Mouse (Mus musculus) adrenal gland (tissue): ENCODE data around the gene Mast4.

Source experiments
- intact Hi-C: fragments of 180-260 bp; cut with DNase I; formaldehyde crosslinking; loops from one replicate; pipeline ENCODE4 v1.15.1; 2025

The Mast4 gene

DNA sequence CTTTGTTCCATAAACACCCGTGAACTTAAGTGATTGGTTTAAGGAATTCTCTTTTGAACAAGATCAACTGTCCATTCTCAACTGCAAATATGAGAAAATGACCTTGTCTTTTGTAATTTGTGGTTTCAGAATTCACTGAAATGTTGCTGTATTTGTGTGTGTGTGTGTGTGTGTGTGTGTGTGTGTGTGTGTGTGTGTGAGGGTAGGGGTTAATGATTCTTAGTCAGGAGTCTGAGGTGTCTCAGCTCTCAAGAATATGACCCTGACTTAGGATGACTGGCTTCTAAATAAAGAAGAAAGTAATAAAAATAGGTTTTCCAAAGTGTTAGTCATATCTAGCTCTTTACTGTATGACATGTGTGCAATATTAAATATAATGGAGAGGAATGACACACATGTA lies 607.4 kb downstream of the Mast4 start:
- intact Hi-C loops: no loop called here

DNA sequence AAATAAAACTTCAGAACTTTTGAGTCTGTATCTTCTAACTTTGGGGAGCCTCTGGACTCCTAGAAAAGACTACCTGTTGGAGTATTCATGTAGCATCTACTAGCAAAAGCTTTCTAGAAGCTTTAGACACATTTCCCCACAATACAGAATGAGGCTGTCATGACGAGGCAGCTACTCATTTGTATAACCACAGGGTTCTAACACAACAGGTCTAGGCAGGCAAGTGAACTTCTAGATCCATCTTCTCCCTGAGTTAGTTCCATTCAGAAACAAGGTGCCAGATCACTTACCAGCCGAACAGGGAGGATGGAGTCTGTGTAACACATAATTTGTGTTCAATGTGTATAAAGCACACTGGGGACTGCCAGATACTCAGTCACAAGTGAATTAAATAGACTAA lies 608.4 kb downstream of the Mast4 start:
- intact Hi-C loops: no loop called here

DNA sequence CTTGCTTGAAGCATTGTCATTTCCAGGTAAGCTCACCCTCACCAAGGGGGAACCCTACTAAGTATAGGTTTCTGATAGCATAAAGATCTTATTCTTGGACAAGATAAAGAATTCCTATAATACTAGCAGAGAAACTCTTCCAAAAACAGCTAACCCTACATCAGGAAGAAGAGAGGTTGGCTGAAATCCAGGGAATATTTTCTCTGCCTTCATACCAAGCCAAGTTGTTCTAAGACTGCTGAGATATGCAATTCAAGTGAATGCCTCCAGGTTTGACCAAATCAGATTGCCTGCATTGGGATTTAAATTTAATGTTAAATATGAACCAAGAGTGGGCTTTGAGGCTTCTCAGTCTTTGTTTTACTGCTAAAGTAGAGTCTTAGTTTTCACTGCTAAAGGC lies 608.9 kb downstream of the Mast4 start:
- intact Hi-C loops: no loop called here

DNA sequence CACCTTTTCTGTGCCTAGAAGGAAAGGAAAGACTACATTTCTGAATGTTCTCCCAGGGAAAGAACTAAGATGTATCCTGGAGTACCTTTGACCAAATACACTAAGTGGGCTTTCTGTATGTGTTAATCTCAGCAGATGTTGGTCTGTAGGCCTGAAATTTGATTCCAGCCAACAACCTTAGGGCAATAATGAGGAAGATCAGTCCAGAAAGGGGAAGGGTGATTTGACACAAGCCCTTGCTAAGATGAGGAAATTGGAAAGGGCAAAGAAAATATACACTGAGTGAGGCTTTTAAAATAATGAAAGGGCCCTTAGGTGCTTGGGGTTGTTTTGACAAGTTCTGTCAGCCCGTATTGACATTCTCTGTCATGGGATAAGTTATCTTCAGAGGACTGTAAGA lies 617.3 kb downstream of the Mast4 start:
- intact Hi-C loops: no loop called here

DNA sequence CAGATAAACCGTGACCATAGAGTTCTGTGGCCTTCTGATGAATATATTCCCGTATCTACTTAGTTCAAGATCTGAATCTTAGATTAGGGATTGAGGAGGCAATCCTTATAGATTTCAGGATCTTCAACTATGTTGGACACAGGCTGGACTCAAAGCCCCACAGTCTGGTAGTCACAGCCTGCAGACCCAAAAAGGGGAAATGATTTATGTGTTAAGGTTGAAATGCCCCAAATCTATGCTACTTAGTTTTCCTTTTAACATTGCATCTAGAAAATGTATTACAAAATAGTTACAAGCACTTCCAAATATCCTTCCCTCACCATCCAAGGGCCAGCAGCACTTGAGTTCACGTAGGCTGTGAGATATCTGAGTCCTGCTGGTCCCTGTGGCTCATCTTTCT lies 633.6 kb downstream of the Mast4 start:
- intact Hi-C loops: no loop called here

DNA sequence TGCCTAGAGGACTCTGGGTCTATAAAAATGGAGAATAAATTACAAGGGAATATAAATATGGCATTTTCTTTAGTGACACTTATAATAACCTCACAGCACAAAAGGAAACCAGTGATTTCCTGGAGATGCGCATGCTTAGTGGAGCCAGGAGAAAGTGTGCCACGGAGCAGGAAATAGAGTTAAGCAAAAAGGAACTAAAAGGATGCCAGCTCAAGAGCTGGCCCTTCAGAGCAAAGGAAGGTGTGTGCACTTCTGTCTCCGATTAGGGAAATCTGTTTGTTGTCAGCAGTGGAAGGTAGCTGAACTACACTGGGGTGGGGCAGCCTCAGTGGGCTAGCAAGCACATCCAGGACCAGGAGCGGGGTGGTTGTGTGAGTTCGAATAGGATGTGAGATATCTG lies 634.1 kb downstream of the Mast4 start:
- intact Hi-C loops: no loop called here

DNA sequence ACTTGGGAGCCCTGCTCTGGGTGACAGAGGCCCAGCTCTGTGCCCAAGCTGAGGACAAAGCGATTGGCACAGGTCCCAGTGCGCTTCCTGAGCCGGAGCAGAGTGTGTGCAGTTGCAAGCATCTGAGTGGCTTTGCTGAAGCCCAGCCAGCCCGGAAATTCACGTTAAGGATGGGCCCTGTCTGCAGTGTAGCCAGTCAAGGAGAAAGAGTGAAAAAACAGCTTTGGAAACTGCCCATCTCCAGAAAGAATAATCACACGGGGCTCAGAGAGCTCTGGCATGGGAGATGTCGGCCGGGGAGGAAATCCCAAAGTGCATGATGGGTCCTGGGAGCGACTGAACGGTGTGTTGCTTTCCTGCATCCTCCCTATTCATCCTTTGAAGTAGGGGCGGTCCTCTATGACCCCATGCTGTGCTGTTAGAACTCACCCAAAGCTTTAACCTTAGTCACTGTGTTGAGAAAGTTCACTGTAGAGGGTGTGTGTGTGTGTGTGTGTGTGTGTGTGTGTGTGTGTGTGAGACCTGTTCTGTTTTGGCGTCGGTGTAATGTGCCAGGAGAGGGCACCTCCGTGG lies 635.5 kb downstream of the Mast4 start:
- intact Hi-C loops: no loop called here

DNA sequence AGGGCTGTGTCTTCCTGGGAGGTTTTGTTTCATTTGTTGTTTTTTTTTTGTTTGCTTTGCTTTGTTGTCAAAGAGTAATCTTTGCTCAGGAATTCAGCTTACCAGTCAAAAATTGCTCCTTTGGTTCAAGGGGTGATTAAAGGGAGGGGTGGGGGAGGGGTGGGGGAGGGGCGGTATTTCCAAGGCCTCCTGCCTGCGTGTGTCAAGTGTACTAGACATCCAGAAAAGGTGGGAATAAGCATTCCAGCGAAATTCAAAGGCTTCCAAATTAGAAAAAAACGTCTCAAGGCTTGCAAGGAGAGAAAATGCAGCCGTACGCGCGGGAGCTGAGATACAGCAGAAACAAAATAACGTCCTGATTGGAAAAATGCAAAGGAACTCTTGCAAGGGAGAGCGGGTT lies 636.0 kb downstream of the Mast4 start:
- intact Hi-C loops: no loop called here

DNA sequence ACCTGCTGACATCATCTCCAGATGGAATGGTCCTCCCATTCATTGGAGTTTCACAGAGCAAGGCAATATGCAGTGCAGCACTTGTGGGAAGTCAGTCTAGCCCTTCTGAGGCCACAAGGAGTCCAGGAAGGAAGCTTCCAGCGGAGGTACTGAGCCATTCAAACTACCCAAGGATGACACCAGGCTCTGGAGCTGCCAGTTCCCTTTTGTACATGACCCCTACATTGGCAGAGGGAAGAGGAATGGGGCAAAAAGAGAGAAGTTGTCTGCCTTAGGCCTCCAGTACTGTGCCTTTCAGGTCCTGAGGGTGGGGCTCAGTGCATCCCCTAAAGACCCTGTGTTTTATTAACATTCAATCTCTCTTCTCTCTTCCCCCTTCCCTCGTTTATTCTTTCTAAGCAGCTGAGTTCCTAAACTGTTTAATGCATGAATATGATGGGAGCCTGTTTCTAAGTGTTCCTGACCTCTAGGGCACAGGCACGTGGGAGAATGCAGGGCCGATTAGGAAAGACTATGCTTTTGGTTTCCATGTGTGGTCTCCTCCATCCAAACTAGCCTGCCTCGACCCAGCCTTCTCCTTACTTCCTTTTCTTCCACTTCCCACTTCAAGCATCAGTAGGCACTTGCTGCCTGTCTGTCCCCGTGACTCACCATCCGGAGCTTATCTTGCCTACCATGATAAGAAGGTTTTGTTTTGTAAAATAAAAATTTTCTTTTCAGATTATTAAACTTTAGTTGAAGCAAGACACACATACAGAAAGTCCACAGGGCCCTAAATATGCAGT lies 639.0 kb downstream of the Mast4 start:
- intact Hi-C loops: no loop called here

DNA sequence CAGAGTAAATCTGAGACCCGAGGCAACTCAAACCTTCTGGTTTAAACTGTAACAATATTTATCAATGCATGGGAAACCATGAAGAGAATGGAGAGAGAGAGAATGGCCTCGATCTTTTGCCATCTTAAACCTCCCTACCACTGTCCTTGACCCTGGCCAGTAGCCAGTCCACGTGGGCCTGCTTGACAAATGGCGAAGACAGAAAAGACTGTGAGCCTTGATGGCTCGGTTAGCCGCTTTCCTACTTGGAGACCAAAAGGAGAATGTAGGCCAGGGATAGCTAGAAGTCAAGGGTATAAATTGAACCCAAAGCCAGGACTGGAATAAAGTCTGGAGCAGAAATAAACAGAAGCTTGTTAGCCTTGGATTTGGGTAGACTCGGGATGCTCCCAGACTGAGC lies 640.1 kb downstream of the Mast4 start:
- intact Hi-C loops: loop anchor here (5.0 kb wide), 1 partner anchor 48 kb away; no protein-coding TSS in a partner anchor

DNA sequence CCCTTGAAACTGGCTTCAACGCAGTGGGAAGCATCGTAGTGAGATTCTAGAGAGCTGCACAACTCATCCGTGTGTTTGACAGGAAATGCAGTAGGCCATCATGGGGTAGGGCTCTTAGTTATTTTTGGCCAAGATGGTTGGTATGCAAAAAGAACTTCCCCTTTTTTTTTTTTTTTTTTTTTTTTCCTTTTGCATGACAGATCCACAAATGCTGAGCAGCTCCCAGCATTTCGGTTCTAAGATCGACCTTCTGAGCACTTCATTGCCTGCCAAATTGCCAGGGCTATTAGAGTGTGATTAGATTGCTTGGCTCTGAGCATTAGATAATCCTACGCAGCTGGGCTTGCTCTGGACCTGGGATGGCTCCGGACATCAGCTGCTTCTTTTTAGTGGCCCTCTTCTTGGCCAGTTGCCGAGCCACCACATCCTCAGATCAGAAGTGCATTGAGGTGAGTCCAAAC lies 640.9 kb downstream of the Mast4 start, which contains the start of gene Cd180:
Cd180 (plus strand) TSS at position 218 of the 461 bp plus-strand sequence.
- intact Hi-C loops: loop anchor here (5.0 kb wide), 1 partner anchor 49 kb away; no protein-coding TSS in a partner anchor

DNA sequence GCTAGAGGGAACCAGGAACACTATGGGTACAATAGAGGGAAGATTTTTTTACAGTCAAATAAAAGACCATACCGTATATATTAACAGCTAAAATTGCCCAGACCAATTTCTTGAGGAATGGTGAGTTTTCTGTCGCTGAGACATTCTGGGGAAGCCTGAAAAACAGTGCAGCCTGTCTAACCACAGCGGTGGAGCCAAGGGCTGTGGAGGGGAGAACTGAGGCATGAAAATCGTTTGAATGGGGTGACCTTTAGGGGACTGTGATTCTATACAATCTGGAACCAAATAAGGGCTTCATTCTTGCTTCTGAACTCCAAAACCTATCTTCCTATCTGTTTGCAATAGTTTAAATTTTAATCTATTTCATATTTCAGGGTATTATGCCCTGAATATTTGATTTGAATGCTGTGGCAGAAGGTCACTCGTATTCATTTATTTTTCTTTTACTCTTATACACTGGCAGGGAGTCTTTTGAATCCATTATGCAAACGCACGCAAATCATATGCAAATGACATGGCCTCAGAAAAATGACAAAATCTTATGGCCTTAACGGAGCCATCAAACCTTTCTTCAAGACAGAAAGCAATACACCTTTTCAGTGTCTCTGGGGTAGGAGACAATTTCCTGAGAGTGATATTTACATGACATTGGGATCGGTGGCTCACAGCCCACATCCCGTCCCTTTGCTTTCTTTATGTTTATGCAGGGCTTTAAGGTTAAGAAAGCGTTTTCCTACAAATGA lies 642.7 kb downstream of the Mast4 start:
- intact Hi-C loops: loop anchor here (5.0 kb wide), 1 partner anchor 51 kb away; no protein-coding TSS in a partner anchor

DNA sequence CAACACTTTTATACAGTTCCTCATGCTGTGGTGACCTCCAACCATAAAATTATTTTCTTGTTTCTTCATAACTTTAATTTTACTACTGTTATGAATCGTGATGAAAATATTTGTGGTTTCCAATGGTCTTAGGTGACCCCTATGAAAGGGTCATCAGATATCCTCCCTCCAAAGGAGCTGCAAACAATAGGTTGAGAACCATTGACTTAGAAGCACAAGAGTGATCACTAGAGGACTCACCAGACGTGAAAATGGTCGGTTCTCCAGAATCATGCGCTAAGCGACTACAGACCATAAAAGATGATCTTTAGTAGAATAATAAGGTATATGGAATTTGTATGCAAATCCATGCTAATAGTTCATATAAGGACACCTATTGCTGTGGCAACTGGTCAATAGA lies 644.1 kb downstream of the Mast4 start:
- intact Hi-C loops: loop anchor here (5.0 kb wide), 1 partner anchor 52 kb away; no protein-coding TSS in a partner anchor

DNA sequence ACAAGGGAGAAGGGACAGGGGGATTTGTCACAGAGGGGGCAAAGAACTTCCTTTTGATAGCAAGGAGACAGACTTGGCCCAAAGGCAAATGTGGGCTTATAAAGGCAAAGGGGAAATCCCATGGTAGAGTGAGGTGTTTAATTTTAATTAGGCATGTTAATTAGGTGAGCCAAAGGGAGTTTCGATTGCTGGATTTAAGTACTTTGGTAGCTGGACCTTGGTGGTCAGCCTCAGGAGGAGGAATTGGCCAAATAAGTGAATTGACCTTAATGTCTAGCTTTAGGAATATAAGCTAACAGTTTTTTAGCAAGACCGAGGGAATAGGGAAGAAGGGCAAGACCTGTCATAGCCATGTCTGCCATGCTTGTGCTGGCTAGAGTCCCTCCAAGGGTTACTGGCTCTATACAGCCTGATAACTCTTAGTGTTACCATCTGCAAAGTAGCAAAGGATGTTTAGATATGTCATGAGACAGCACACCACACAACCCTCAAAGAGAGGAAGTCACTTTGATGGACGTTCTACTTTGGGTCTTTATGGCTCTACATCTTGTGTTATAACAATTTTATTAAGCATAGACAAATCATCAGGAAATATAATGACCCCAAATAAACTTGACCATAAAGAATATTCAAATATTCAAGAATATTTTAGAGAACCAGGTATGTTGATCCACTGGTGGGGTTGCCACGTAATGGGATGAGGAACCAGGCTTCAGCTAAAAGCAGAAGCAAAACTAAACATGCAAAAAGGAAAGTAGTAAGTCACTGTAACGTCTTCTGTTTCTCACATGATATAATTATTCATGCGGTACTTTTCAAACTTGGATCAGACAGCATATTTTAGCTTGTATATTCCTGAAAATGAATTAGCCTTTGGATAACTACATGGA lies 644.9 kb downstream of the Mast4 start:
- intact Hi-C loops: loop anchor here (5.0 kb wide), 1 partner anchor 53 kb away; no protein-coding TSS in a partner anchor

DNA sequence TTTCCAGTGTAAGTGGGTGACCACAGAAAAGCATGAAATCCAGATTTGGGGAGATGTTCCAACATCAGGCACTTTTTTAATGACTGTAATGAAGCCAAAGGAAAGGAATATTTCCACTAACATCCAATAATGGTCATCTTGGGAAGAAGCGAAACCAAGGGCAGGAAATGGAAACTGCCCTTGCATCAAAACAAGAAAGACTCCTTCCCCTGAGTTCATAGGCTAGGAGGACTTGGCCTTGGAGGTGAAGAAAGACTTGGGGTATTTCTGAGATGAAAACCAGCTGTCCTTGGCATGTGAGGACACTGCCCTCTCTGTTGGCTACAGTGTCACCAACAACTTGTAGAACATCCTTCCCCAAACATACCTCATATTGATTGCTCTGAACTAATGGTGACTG lies 646.2 kb downstream of the Mast4 start:
- intact Hi-C loops: no loop called here

DNA sequence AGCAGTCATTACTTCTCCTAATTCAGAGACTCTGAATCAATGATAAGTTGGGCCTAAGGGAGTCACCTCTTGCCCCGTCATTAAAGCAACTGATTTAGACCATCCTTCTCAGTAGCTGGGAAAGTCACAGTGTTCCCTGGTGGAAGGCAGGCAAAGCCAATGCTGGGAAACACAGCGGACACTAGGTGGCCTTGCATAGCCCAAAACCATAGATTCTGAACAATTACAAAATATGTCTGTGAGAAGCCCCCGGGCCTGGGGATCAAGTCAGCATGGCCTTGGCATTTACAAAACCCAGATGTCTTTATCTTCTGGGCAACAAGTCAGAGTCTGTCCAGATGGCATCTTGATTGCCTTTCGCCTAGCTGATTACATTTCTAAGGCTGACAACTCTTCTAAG lies 649.4 kb downstream of the Mast4 start:
- intact Hi-C loops: loop anchor here (5.0 kb wide), 1 partner anchor 427 kb away; no protein-coding TSS in a partner anchor
